Mouse (Mus musculus): ENCODE results near the gene Rpl36.
"Not testable (repeated sequence)": the region's sequence is repeated elsewhere in the genome, so short reads cannot be mapped to it uniquely, and the experiment has no call there.

Rpl36 gene

GRCm38 (mm10) chr17:56609452-56610171, 3.6 kb upstream of the Rpl36 start, which contains the start of gene 2410015M20Rik:
Gene 2410015M20Rik, minus strand, starts transcription at chr17:56609771.
- DNase-seq: peak; percentile 99

DNA sequence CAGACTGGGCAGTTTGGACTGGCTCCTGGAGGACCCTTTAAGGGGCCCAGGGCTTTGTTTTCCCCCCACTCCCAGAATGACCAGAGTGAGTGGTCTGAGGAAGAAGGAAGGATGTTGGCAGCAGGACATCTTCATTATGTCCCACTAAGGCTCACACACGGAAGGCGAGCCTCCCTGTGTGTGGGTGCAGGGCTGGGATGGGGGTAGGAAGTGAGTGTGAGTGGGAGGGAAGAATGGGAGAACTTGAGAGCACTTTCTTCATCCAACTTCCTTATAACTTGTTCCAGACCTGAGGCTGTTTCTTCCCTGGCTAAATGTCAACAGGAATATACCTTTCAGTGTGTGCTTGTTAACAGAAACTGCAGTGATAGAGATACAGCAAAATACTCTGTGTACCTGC, 1.9 kb upstream of the Rpl36 start:
- DNase-seq: peak; percentile 64

DNA sequence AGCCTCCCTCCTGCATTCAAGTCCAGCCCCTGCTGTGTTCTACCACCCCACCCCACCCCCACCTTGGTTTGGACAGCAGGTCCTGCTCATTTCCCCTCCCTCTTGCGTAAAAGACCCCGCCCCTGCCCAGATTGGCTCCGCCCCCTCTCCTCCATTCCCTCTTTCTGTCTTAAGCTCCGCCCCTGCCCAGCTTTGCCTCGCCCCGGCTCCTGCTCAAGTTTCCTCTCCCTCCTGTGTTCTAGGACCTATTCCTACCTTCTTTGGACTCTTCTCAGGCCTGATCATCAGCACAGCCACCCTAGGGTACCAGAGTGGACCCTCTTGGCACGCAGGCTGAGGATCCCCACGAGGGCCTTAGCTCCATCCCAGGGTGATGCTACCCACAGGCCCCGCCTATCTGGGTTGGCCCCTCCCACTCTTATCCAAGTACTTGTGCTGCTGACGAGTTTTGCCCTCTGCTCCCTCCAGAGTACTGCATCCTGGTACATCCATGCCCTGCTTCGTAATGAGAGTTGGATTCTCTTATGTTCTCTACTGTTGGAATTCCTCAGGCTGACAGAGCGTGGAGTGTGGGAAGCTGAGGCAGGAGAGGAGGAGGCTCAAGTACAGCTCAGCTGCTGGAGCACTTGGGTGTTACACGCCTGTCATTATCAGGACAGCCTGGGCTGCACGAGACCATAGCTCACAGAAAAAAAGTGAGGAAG, 1.2 kb upstream of the Rpl36 start:
- DNase-seq: peak; percentile 74

DNA sequence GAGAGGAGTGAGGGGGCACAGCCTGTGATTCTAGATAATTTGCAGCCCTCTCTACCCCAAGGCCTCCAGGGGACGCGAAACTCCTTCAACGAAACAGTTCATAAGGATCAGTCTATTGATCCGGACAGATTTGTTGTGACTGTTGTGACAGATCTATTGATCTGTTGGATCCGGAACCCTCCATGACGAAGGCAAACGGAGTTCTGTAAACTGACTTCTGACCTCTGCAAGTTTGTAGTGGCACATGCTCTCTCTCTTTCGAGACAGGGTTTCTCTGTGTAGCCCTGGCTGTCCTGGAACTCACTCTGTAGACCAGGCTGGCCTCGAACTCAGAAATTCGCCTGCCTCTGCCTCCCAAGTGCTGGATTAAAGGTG, 664 bp upstream of the Rpl36 start:
- DNase-seq: not testable (repeated sequence)

DNA sequence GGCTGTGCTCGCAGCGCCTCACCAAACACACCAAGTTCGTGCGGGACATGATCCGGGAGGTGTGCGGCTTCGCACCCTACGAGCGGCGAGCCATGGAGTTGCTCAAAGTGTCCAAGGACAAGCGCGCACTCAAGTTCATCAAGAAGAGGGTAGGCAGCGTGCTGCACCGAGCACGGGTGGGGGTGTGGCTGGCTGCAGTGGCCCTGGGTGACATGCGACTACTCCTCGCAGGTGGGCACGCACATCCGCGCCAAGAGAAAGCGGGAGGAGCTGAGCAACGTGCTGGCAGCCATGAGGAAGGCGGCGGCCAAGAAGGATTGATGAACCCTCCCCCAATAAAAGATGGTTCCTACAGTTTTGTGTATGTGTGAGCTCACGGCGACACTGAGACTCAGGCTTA, 677 bp downstream of the Rpl36 start:
- peak; percentile 58 for DNase-seq

DNA sequence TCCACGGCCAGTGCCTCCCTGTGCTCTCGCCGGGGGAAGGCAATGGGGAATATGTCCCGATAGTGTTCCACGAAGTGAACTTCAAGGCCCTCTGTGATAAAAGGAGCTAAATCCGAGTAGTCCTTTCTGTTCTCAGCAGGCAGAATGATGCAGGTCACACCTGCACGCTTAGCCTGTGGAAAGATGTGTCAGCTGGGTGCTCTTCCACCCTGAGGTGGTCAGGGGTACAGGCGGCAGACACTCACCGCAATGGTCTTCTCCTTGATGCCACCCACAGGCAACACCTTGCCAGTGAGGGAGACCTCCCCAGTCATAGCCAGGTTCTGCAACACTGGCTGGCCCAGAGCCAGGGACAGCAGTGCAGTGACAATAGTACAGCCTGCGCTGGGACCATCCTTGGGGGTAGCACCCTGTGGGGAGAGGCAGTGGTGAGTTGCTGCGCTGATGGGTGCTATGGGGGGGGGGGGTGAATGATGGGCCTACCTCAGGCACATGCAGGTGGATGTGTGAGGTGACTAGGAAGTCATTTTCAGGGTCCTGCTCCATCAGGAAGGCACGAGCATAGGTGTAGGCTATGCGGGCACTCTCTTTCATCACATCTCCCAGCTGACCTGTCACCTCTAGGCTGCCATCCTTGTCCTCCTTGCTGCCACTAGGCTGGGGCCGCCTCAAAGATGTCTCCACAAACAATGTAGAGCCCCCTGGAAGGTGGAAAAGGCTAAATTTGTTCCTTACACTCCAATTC, 1.3 kb downstream of the Rpl36 start:
- DNase-seq: peak; percentile 55

DNA sequence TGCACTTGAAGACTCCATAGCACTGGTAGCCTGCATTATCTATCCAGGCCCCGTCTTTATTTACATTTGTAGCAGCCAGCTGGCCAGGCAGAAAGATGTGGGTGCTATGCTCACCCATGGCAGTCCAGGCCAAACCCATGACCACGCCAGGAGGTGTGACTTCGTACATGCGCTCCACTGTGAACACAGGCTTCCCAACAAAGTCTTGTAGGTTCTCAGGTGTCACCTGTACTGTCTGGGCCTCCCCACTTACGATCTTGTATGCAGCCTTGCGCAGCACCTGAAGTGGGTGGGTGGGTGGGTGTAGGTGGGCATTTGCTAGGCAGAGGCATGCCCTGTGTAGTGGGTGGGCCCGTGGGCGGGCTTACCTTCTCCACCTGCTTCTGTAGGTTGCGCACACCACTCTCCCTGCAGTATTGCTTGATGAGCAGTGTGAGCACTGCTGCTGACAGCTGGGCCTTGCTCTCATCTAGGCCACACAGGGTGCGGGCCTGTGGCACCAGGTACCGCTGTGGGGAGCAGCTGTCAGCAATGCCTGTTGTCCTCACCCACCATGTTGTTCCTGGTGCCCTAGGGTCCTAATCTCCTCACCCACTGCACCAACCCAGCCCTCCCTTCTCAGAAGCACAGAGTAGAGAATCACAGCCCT, 2.0 kb downstream of the Rpl36 start:
- DNase-seq: peak; percentile 47

- peak; percentile 37 for DNase-seq
These were observed 2.6 kb downstream of the Rpl36 start for GRCm38 (mm10) chr17:56615792-56616191.

DNA sequence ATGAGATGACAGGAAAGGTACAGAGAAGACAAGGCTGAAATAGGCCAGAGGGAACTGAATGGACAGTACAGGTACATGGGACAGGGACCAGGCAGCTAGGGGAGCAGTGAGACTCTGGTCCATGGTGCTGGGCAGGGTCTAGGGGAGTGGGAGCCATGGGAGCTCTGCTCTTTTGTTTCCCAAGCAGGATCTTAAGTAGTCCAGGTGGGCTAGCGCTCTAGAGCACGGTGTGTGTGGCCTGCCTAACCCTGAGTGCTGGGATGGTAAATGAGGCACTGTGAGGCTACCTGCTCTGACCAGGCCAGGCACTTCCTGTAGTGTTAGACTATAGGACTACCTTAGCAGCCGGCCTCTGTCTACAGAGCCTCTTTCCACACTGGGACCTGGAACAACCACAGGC, 3.5 kb downstream of the Rpl36 start:
- DNase-seq: no peak

DNA sequence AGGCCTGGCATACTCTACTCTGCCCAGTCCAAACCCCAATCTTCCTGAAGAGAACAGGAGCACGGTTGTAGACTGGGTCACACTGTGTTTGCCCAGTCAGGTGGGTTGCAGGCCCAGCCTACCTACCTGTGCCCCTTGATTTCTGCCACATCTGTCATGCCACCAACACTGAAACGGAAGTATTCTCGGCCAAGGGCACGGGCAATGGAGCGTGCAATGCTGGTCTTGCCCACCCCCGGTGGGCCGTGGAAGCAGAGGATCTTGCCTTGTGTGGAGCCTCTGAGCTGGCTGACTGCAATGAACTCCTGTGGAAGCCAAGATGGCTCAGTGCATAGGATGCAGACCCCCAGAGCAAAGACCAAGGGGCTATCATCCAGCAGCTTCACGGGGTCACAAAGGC, 4.4 kb downstream of the Rpl36 start:
- DNase-seq: peak; percentile 11

GRCm38 (mm10) chr17:56625495-56625894, 12.3 kb downstream of the Rpl36 start:
- DNase-seq: no peak

DNA sequence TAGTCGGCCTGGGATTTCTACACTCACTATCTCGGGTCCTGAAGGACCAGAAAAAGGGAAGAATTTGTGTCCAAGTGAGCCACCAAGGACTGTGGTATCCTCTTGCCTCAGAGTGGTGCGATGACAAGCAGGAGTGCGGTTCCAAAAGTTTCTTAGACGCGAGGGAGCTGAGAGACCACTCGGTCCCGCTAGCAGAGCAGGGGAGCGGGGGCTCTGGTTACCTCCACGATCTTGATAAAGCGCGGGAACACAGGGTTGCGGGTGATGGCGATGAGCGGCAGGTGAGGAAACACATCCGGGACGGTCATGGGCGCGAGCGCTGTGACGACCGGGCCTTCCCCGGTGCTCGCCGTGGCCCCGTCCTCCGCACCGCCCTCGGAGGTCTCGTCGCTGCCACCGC, 13.0 kb downstream of the Rpl36 start:
- DNase-seq: peak; percentile 54

DNA sequence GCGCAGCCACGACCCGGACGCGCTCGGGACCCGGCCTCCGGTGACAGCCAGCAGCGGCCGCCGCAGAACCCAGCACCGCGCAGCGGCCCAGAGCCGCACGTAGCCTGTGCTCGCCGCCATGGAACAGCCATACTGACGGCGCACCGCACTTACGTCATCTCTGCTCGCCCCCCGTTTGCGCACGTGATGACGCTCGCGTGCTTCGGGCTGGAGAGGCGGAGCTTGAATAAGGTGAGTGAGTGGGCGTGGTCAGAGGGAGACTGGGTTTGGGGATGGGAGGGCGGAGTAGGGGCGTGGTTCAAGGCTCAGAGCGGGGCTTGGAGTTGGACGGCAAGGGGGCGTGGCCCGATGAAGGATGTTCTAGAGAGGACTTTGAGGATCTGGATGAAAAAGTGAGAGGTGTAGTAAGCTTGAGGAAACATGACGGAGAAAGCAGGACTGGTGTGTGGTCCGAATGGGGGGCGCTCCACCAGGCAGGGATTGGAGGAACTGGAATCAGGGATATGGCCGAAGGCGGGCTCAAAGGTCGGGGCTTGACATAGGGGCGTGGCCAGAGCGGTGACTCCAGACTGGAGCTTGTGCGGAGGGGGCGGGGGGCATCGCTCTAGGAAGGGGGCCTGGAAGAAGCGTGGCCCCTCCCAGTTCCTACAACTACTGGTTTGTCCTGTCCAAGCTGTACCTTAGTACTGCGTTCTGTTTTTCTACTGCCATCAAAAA, 13.7 kb downstream of the Rpl36 start, which contains the start of gene Lonp1:
Gene Lonp1, minus strand, starts transcription at position 134 of the 717 bp plus-strand sequence.
- DNase-seq: peak; percentile 98

GRCm38 (mm10) chr17:56627530-56628277, 14.5 kb downstream of the Rpl36 start, which contains the start of gene Catsperd:
Gene Catsperd, plus strand, starts transcription at chr17:56628143.
- peak; percentile 63 for DNase-seq

- DNase-seq: not testable (repeated sequence)
These were observed 16.9 kb downstream of the Rpl36 start for GRCm38 (mm10) chr17:56629800-56630781.

DNA sequence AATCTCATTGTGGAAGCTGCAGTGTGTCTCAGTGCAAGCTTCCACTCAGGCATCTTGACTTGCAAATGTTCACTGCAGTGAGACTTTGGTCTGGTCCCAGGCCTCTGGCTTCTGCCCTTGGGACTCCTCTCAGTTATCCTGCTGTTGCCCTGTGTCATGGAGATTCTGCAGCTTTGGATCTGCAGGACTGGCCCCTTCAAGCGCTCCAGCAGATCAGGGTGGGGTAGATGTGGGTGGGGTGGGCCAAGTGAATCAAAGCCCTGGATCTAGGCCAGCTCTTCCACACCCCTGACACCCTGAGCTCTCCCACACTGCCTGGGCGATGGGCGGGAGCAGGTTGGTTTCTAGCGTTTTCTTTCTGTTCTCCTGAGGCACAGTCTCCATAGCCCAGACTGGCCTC, 18.6 kb downstream of the Rpl36 start:
- no peak for DNase-seq

GRCm38 (mm10) chr17:56634023-56634422, 20.8 kb downstream of the Rpl36 start:
- no peak for DNase-seq

- DNase-seq: no peak
These were observed 30.0 kb downstream of the Rpl36 start for GRCm38 (mm10) chr17:56643237-56643636.

DNA sequence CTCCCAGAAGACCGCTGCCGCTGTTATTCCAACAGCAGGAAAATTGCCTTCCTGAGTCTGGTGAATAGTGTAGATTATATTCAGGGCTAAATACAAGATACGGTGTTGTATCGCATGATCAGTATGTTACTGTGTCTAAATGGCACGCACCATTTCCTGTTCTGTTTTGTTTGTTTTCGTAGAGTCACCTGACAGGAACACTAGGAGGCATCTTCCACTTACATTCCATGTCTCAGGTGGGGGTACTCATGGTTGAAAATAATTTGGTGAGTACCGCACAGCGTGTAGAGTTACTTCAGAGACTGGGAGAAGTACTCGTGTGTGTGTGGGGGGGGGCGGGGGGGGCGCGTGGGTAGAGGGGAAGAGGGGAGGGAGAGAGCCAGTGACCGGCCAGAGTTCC, 34.3 kb downstream of the Rpl36 start:
- DNase-seq: no peak

- no peak for DNase-seq
These were observed 38.6 kb downstream of the Rpl36 start for GRCm38 (mm10) chr17:56651801-56652200.

Measured in cerebellum, adult 9-10 months (tissue).